Mouse (Mus musculus) ES-E14 (cell line): ENCODE results near the gene Lrrc3. TPM values are rescaled to one million over a fixed set of nuclear protein-coding genes. Genes with fewer than 3 reads are reported as not detected.
A peak's percentile ranks its signal among the peaks of the same experiment; 100 is the strongest.

Experiments
- DNase-seq: peaks from one replicate; pipeline ENCODE4 v3.0.0-alpha.2; 2013; ENCODE audit warnings: low read depth, low spot score
- H3K27ac ChIP-seq: 2 replicates; pipeline ENCODE4 v1.5.1; 2012; ENCODE audit warnings: low read depth, mild to moderate bottlenecking, low read length, moderate library complexity, mixed read lengths; ENCODE audit not compliant: poor library complexity, insufficient read depth, severe bottlenecking
- H3K36me3 ChIP-seq: 2 replicates; pipeline ENCODE4 v1.6.1; 2012; ENCODE audit warnings: mild to moderate bottlenecking, low read length, moderate library complexity, mixed read lengths; ENCODE audit not compliant: control insufficient read depth, poor library complexity, insufficient read depth, severe bottlenecking
- H3K4me1 ChIP-seq, 2 experiments: fragments of 150-350 bp in 1 of 2; sonication (generic) in 1 of 2; 2 replicates each; pipeline ENCODE4 v1.6.1; 2012; ENCODE audit warnings: low read length in 2 of 2, mild to moderate bottlenecking in 1 of 2, mixed read lengths in 1 of 2; ENCODE audit not compliant: control insufficient read depth in 2 of 2, insufficient read depth in 2 of 2, poor library complexity in 1 of 2
- H3K4me3 ChIP-seq, 2 experiments: fragments of 150-350 bp in 1 of 2; sonication (generic) in 1 of 2; 2 replicates each; pipeline ENCODE4 v1.5.1; 2012; ENCODE audit warnings: low read length in 2 of 2, low read depth in 1 of 2, mild to moderate bottlenecking in 1 of 2, mixed read lengths in 1 of 2; ENCODE audit not compliant: insufficient read depth in 1 of 2, poor library complexity in 1 of 2, severe bottlenecking in 1 of 2
- H3K9ac ChIP-seq: 2 replicates; pipeline ENCODE4 v1.6.1; 2012; ENCODE audit warnings: low read depth, mild to moderate bottlenecking, low read length, mixed read lengths; ENCODE audit not compliant: poor library complexity, insufficient read depth, severe bottlenecking
- H3K9me3 ChIP-seq: fragments of 150-350 bp; sonication (generic); 2 replicates; pipeline ENCODE4 v1.6.1; 2012; ENCODE audit warnings: low read depth, mild to moderate bottlenecking, low read length; ENCODE audit not compliant: control insufficient read depth, insufficient read depth
- CHD2 ChIP-seq: IDR thresholded peaks from 2 replicates; pipeline ENCODE4 v1.6.1; 2014; ENCODE audit warnings: mild to moderate bottlenecking, low read depth, low read length, inconsistent platforms
- HCFC1 ChIP-seq: IDR thresholded peaks from 2 replicates; pipeline ENCODE4 v1.6.1; 2012; ENCODE audit warnings: low read length, inconsistent platforms, borderline replicate concordance; ENCODE audit not compliant: insufficient read depth
- MAFK ChIP-seq: IDR thresholded peaks from 2 replicates; pipeline ENCODE4 v1.6.1; 2014; ENCODE audit warnings: mild to moderate bottlenecking, low read depth, low read length, inconsistent platforms; ENCODE audit not compliant: insufficient read depth
- ZC3H11A ChIP-seq: IDR thresholded peaks from 2 replicates; pipeline ENCODE4 v1.6.1; 2012; ENCODE audit warnings: low read depth, mild to moderate bottlenecking, inconsistent platforms, low read length, borderline replicate concordance
- ZNF384 ChIP-seq: IDR thresholded peaks from 2 replicates; pipeline ENCODE4 v1.6.1; 2012; ENCODE audit warnings: low read depth, low read length, inconsistent platforms
- in situ Hi-C, 2 experiments: fragments of 600-800 bp; cut with MboI; formaldehyde crosslinking; loops; one replicate each; pipeline ENCODE4 v1.15.1; 2025; ENCODE audit warnings: low sequenced_read_pairs in 2 of 2, inconsistent platforms in 1 of 2; ENCODE audit not compliant: unreplicated experiment in 2 of 2
- total RNA-seq: library from RNA; depleted of rRNA; stranded (reverse); fragments of 300-350 nt; gene quantifications from 2 replicates; pipeline ENCODE4 v1.2.3, GENCODE M21; 2012

Lrrc3 gene
- total RNA-seq, 1 experiment = 2.5 TPM

DNA sequence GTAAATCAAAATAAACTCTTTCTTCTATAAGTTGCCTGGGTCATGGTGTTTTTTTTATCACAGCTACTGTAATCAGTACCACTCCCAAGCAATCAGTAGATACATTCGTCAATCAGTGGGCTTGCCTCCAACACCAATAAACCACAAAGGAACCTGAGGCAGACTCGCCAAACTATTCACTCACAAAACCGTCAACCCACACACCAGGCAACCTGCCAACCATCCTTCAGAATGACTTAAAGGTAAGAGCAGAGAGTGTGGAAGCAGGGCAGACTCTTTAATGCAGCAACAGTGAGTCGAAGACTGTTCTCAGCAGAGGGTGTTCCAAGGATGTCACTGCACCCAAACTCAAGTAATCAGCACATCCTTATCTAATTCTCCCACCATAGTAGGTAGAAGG, 20.3 kb upstream of the Lrrc3 start:
- H3K9me3 ChIP-seq = no peaks in the 10 kb centered on the region
- in situ Hi-C loops = no loop called here
- H3K9ac ChIP-seq = no peak overlapping the region
- DNase-seq = no peak
- TF ChIP-seq ZNF384 (no peak), ZC3H11A (no peak), HCFC1 (no peak), MAFK (no peak), CHD2 (no peak)
- no peak overlapping the region for H3K4me3 ChIP-seq
- peaks cover 0 to 3% of the 10 kb centered on the region in 2 experiments; a peak in 1 of 4 replicates for H3K4me1 ChIP-seq
- no peak overlapping the region for H3K27ac ChIP-seq
- no peaks in the 10 kb centered on the region for H3K36me3 ChIP-seq

DNA sequence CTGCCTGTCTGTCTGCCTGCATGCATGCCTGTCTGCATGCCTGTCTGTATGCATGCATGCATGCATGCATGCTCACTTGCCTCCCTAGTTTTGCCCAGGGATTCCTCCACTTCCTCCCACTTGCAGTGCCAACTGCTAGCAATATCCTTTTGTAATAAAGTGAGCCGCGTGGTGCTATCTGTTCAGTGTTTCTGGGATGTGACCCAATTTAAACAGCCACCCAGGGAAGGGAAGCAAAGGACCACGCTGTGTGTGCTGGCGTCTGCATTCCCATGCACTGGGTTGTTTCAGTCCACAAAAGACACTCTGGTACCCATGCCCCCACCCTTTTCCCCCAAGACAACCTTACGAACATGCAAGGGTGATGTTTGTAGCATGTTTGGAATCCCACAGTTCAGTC, 18.7 kb upstream of the Lrrc3 start:
- Histone ChIP-seq H3K4me1 (peaks cover 0 to 3% of the 10 kb centered on the region in 2 experiments; a peak in 2 of 4 replicates), H3K9me3 (no peaks in the 10 kb centered on the region), H3K9ac (no peak overlapping the region), H3K27ac (no peak overlapping the region), H3K4me3 (no peak overlapping the region), H3K36me3 (no peaks in the 10 kb centered on the region)
- DNase-seq = no peak
- TF ChIP-seq ZC3H11A (no peak), CHD2 (no peak), MAFK (no peak), HCFC1 (no peak), ZNF384 (no peak)
- in situ Hi-C loops = no loop called here

DNA sequence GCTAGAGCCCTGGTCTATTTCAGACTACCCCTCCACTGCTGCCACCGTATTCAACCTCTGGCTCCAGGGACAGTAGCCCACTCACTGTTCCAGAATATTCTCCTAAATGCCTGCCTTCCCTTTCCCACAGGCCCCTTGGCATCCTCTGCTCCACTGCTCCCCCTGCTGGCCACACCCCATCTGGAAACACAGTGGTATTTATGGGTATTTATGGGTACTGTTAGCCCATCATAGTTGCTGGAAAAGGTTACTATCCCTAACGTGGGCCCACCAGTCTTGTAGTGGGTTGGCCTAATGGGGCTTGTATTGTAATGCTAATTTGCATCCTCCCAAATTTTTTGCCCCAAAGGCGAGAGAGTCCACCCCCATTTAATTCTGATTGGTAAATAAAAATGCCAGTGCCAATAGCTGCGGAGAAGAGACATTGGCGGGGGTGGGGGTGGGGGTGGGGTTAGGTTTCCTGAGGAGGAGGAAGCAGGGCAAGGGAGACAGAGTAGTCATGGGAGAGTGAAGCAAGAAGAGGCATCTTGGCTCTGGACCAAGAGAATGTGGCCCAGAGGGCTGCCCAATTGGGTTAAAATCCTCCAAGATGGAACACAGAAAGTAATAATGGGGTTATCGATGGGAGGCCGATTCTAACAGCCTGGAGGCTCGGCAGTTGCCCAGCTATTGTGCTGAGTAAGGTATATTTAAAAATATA, 14.4 kb upstream of the Lrrc3 start:
- H3K36me3 ChIP-seq = no peaks in the 10 kb centered on the region
- TF ChIP-seq ZC3H11A = no peak
- peak; percentile 54 for TF ChIP-seq MAFK
- TF ChIP-seq ZNF384 = no peak
- no peaks in the 10 kb centered on the region; a peak in 1 of 4 replicates for H3K4me1 ChIP-seq
- H3K27ac ChIP-seq = no peak overlapping the region
- in situ Hi-C loops = no loop called here
- DNase-seq = peak; percentile 20
- no peaks in the 10 kb centered on the region for H3K9me3 ChIP-seq
- no peak overlapping the region for H3K4me3 ChIP-seq
- no peak overlapping the region for H3K9ac ChIP-seq

DNA sequence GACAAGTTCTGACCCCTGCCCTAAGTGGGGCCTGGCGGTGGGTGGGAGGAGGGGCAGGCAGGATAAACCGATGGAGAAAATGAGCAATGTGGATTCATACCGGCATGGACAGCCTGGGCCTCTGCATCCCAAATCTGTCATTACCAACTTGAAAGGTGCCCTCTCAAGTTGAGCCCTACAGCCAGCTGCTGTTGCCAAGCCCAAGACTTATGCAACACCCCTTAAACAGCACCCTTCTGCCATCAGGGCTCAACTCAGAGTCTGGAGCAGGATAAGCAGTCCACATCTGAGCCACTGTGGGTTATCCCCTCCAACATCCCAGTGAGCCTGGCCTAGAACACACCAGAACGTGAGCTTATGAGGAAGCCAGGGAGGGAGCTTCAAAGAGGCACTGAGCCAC, 11.0 kb upstream of the Lrrc3 start:
- in situ Hi-C loops = no loop called here
- H3K27ac ChIP-seq = no peak overlapping the region
- H3K4me1 ChIP-seq = no peaks in the 10 kb centered on the region; a peak in 1 of 4 replicates
- H3K9me3 ChIP-seq = no peaks in the 10 kb centered on the region
- TF ChIP-seq HCFC1 = no peak
- no peak for TF ChIP-seq CHD2
- TF ChIP-seq MAFK = no peak
- no peak for TF ChIP-seq ZC3H11A
- TF ChIP-seq ZNF384 = no peak
- H3K9ac ChIP-seq = no peak overlapping the region
- H3K4me3 ChIP-seq = no peak overlapping the region
- no peaks in the 10 kb centered on the region for H3K36me3 ChIP-seq
- no peak for DNase-seq

DNA sequence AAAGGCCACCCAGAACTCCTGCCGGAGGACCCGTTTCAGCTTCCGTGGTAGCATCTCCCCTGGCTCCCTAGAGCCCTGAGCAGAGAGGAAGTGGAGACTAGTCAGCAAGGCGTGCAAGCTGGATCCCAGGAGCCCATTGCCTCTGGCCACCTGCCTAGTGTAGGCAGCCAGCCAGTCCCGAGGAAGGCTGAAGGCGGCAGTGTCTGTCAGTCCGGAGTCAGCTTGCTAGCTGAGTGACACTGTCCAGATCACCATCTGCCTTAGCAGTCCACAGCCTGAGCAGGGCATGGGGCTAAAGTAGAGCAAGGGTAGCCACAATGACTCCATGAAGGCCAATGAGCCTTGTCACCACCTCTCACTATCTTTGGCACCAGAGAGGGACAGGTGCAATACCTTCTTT, 10.3 kb upstream of the Lrrc3 start:
- in situ Hi-C loops = no loop called here
- TF ChIP-seq ZC3H11A (no peak), HCFC1 (no peak), CHD2 (no peak), MAFK (no peak), ZNF384 (no peak)
- H3K4me3 ChIP-seq = no peak overlapping the region
- H3K36me3 ChIP-seq = no peaks in the 10 kb centered on the region
- no peak overlapping the region for H3K27ac ChIP-seq
- H3K9ac ChIP-seq = no peak overlapping the region
- H3K9me3 ChIP-seq = no peaks in the 10 kb centered on the region
- no peaks in the 10 kb centered on the region; a peak in 1 of 4 replicates for H3K4me1 ChIP-seq
- DNase-seq = no peak
